Mouse (Mus musculus): ENCODE data around the gene Vasp.

GRCm38 (mm10) chr7:19318201-19318600, 46.6 kb upstream of the Vasp start:
- no peak for TF ChIP-seq CTCF (IDR thresholded peaks at IDR 0.05)
- no peak for TF ChIP-seq EP300 (IDR thresholded peaks at IDR 0.05)

Data from lung, postnatal 0 days (tissue).